Mouse (Mus musculus): ENCODE results near the gene Galc. TPM values are rescaled to one million over a fixed set of nuclear protein-coding genes. Genes with fewer than 3 reads are reported as not detected.

The Galc gene
- 47.8 TPM for polyA plus RNA-seq (2014; fragmentation: Illumina TruSeq; extraction: RNeasy Lipid Tissue Mini Kit (QIAGEN cat#74804))

DNA sequence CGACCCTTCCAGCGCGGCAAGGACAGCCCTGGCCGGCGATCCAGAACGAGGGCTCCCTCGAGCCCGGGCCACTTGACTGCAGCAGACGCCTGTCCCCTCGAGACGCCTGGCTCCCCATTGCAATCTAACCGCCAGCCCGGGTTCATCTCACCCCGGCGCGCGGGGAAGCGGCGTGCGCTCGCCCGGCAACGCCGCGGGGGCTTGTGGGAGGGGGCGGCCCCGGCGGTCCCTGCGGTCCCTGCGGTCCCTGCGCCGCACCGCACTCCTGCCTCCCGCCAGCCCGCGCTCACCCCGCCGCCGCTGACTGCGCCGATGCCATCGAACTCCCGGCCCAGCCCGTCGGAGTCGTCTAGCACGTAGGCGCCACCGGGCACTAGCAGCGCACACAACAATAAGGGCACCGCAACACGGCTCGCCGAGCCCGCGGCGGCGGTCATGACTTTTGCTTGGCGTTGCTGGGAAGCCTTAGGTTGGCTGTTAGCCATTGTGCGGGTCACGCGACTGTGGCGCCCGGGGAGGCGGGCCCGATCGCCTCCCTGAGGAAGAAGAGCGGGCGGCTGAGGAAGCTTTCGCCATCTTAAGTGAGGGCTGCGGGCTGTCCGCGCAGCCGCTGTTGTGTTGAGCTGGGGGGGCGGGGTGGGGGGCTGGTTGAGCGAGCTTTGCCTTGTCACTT, at the start of gene Galc:
Galc (minus strand) TSS at position 615 of the 673 bp plus-strand sequence.

DNA sequence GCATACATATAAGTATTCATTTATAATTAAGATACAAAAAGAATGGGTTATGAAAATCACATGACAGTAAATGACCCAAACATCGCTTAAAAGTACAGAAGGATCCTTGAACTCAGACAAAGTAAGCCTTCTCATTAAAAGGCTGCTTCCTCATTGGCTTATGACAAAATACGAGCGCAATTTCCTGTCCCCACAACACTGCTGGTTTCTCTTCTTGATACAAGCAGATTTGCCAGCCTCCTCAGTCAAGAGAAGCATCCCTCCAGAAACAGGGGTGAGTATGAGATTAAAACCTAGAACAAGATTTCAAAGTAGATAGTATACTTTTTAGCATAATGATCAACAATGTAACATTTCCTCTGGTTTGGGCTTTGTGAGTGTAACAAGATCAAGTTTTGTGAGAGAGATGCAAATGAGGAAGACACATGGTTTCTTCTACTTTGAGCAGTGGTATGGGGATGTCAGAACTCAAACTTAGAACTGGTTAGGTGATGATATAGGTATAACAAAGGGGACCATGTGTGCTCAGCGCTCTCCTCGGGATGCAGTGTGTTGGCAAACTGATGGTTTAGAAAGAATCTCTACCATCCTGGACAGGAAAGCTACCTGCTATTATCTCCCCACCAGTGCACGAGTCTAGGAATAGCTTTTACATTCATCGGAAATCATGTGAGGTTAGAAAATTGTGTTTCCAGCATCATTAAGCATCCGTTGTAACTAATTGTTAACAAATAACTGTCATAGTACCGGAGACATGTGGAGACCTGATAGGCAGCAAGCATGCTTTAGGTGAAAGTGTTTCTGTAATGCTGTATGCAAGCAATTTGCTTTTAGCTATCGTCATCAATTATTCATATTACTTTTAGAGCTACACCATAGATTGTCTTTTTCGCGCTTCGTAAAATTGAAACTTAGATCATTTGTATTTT, 9.4 kb upstream of the Galc start, which contains the start of gene Gpr65:
Gpr65 (plus strand) TSS at position 195 of the 929 bp plus-strand sequence.

Other genes with a start within 250 kb of the Galc start
- gene Gpr65, start 9.2 kb upstream of the Galc start, polyA plus RNA-seq (2014; fragmentation: Illumina TruSeq; extraction: RNeasy Lipid Tissue Mini Kit (QIAGEN cat#74804)): 10.6 TPM

Data from ovary, adult 10 weeks (tissue).